Comparison of ENCODE assay signal across 21 mouse cellular contexts in the genomic region with DNA sequence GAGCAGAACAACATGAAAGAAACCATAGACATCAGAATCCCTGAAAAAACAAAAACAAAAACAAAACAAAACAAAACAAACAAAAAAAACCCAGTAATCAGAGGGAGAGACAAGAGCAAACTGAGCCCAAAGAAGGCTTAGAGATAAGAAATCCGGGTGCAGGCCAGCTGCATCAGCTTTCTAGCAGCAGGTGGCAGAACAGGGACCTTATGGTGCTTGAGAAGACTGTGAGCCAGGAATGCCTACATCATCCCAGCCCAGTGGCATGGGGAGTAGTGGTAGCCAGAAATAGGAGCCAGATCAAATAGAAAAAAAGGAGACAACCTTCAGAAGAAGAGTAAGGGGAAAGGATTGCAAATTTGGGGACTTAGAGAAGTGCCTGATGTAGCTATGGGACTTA.
DNase-seq lines count a peak whose midpoint lies in the region; ATAC-seq and TF ChIP-seq lines count a peak whose summit lies in the region.
"Had no signal": no experiment of that assay in that cellular context is flagged by ENCODE, and none has a peak within 500 bp of the region (broad histone marks: within the 10 kb centered on the region; RNA-seq: fewer than 3 reads in every experiment).

No protein-coding gene starts in this region.

- H3K4me2 ChIP-seq in heart, embryonic 11.5 days, result no peak overlapping the region
- H3K4me2 ChIP-seq: embryonic facial prominence, embryonic 15.5 days; forebrain, embryonic 13.5 days; heart, embryonic 15.5 days; limb, embryonic 13.5 days; liver, embryonic 15.5 days had no signal

- intact Hi-C loops in gastrocnemius, adult 2 months (cut with DNase I), result no loop called here

- no peaks in the 10 kb centered on the region for H3K36me3 ChIP-seq in heart, embryonic 10.5 days
- no peaks in the 10 kb centered on the region for H3K36me3 ChIP-seq in heart, embryonic 11.5 days (ENCODE audit: control insufficient read depth, insufficient read depth, low read length)
- H3K36me3 ChIP-seq: embryonic facial prominence, embryonic 15.5 days; heart, embryonic 15.5 days; limb, embryonic 13.5 days; liver, embryonic 15.5 days had no signal

- no peaks in the 10 kb centered on the region; the same call in 1 of the 2 replicates for H3K9me3 ChIP-seq in heart, embryonic 10.5 days
- H3K9me3 ChIP-seq in heart, embryonic 11.5 days (replicated peaks; ENCODE audit: control insufficient read depth, low read length), result peaks cover 5% of the 10 kb centered on the region; the same call in 1 of the 2 replicates
- H3K9me3 ChIP-seq: embryonic facial prominence, embryonic 15.5 days; liver, embryonic 15.5 days had no signal

- DNase-seq in heart, embryonic 10.5 days (ENCODE audit: low spot score), result peak; percentile 68
- peak; percentile 68 for DNase-seq in cerebellum, adult 11-12 months
- DNase-seq in cerebellum, postnatal 10 days, result peak; percentile 70 to 74
- DNase-seq in layer of hippocampus, postnatal 14 days (ENCODE audit: low spot score in 2 of 2), result peak; percentile 25 to 52
- no peak for DNase-seq in kidney, postnatal 36 days
- DNase-seq in gastrocnemius, adult 2 months, result no peak
- DNase-seq: adrenal gland, postnatal 10 days; B cell, adult 2 months; embryo, embryonic 11 days; kidney, adult 18-20 months; kidney, postnatal 10 days; lung, postnatal 10 days; thymus, adult 2 months had no signal

- no peak overlapping the region for H3K9ac ChIP-seq in heart, embryonic 11.5 days (ENCODE audit: low read depth, low read length)
- H3K9ac ChIP-seq: embryonic facial prominence, embryonic 15.5 days; forebrain, embryonic 13.5 days; heart, embryonic 15.5 days; limb, embryonic 13.5 days; liver, embryonic 15.5 days had no signal

- peaks cover 3% of the 10 kb centered on the region; the same call in 1 of the 2 replicates for H3K4me1 ChIP-seq in heart, embryonic 10.5 days
- no peaks in the 10 kb centered on the region for H3K4me1 ChIP-seq in heart, embryonic 11.5 days (ENCODE audit: control insufficient read depth, insufficient read depth, low read length)
- H3K4me1 ChIP-seq: embryonic facial prominence, embryonic 15.5 days; forebrain, embryonic 13.5 days; heart, embryonic 15.5 days; liver, embryonic 15.5 days had no signal

- no peak overlapping the region for H3K4me3 ChIP-seq in heart, embryonic 10.5 days
- no peak overlapping the region for H3K4me3 ChIP-seq in heart, embryonic 11.5 days (ENCODE audit: low read depth, low read length)
- no peak overlapping the region for H3K4me3 ChIP-seq in gastrocnemius, adult 2 months
- H3K4me3 ChIP-seq: embryonic facial prominence, embryonic 15.5 days; forebrain, embryonic 13.5 days; heart, embryonic 15.5 days; left cerebral cortex, adult 2 months; limb, embryonic 13.5 days; liver, embryonic 15.5 days had no signal

- TF ChIP-seq CTCF in gastrocnemius, adult 2 months (IDR thresholded peaks at IDR 0.05), result no peak

- 23% methylated on average over 1 of the region's 1 CpGs for WGBS in heart, embryonic 10.5 days
- WGBS in heart, embryonic 11.5 days (ENCODE audit: insufficient replicate concordance), result 20% methylated on average over 1 of the region's 1 CpGs

- H3K27me3 ChIP-seq in heart, embryonic 10.5 days (ENCODE audit: insufficient read depth, poor library complexity, severe bottlenecking), result no peaks in the 10 kb centered on the region
- no peaks in the 10 kb centered on the region for H3K27me3 ChIP-seq in heart, embryonic 11.5 days (ENCODE audit: control insufficient read depth, insufficient read depth, low read length)
- H3K27me3 ChIP-seq: embryonic facial prominence, embryonic 15.5 days; forebrain, embryonic 13.5 days; heart, embryonic 15.5 days; limb, embryonic 13.5 days; liver, embryonic 15.5 days had no signal

- ATAC-seq in heart, embryonic 11.5 days (replicated peaks; ENCODE audit: insufficient number of reproducible peaks, low FRiP score, low TSS enrichment), result no peak
- ATAC-seq: forebrain, embryonic 13.5 days; hindbrain, postnatal 0 days had no signal

- no peak overlapping the region for H3K27ac ChIP-seq in heart, embryonic 10.5 days
- H3K27ac ChIP-seq in heart, embryonic 11.5 days (ENCODE audit: low read depth, low read length), result no peak overlapping the region
- H3K27ac ChIP-seq in gastrocnemius, adult 2 months, result no peak overlapping the region
- H3K27ac ChIP-seq: embryonic facial prominence, embryonic 15.5 days; forebrain, embryonic 13.5 days; heart, embryonic 15.5 days; hindbrain, postnatal 0 days; left cerebral cortex, adult 2 months; limb, embryonic 13.5 days; liver, embryonic 15.5 days had no signal

Comparison
In these comparisons a context has a peak if more than half of its experiments do, and no peak if none do; other contexts are left out.
1. DNase-seq: peak in heart, embryonic 10.5 days (single experiment), cerebellum, adult 11-12 months (single experiment), cerebellum, postnatal 10 days (2 of 2) and layer of hippocampus, postnatal 14 days (2 of 2); none in kidney, postnatal 36 days (0 of 2) and gastrocnemius, adult 2 months (single experiment).